Mouse (Mus musculus) C2C12 (cell line): ENCODE data around the gene Oscar. TPM values are rescaled to one million over a fixed set of nuclear protein-coding genes. Genes with fewer than 3 reads are reported as not detected.
"Not testable (repeated sequence)": the region's sequence is repeated elsewhere in the genome, so short reads cannot be mapped to it uniquely, and the experiment has no call there.

Experiments used
- H3K27me3 ChIP-seq: one replicate; pipeline ENCODE4 v1.6.1; 2011; ENCODE audit not compliant: control insufficient read depth, insufficient read depth, insufficient read length
- H3K36me3 ChIP-seq: one replicate; pipeline ENCODE4 v1.6.1; 2011; ENCODE audit not compliant: control insufficient read depth, insufficient read depth
- H3K4me3 ChIP-seq: one replicate; pipeline ENCODE4 v1.5.1; 2011; ENCODE audit warnings: mild to moderate bottlenecking, control low read depth; ENCODE audit not compliant: poor library complexity, insufficient read depth, severe bottlenecking
- H3K79me2 ChIP-seq: one replicate; pipeline ENCODE4 v1.6.1; 2011; ENCODE audit not compliant: control insufficient read depth, insufficient read depth
- H3K79me3 ChIP-seq: one replicate; pipeline ENCODE4 v1.6.1; 2011; ENCODE audit warnings: low read depth, control low read depth
- H3ac ChIP-seq: one replicate; pipeline ENCODE3; 2011; ENCODE audit warnings: low read depth; ENCODE audit not compliant: control insufficient read depth, insufficient read length
- CEBPB ChIP-seq: IDR thresholded peaks from one replicate; pipeline ENCODE4 v1.6.1; 2011; ENCODE audit warnings: low read depth, mild to moderate bottlenecking, control low read depth, moderate library complexity
- CTCF ChIP-seq: IDR thresholded peaks from one replicate; pipeline ENCODE4 v1.5.1; 2011; ENCODE audit not compliant: control insufficient read depth, insufficient read depth, insufficient read length
- FOSL1 ChIP-seq: IDR thresholded peaks from one replicate; pipeline ENCODE4 v1.8.0; 2011; ENCODE audit warnings: mild to moderate bottlenecking, low read length; ENCODE audit not compliant: poor library complexity, insufficient read depth, severe bottlenecking
- MAX ChIP-seq: IDR thresholded peaks from one replicate; pipeline ENCODE4 v1.6.1; 2011; ENCODE audit warnings: mild to moderate bottlenecking, control low read depth
- MYOD1 ChIP-seq: IDR thresholded peaks from one replicate; pipeline ENCODE4 v1.6.1; 2011; ENCODE audit warnings: low read depth; ENCODE audit not compliant: control insufficient read depth, insufficient read length
- MYOG ChIP-seq: IDR thresholded peaks from one replicate; pipeline ENCODE4 v1.6.1; 2011; ENCODE audit not compliant: control insufficient read depth, insufficient read length; ENCODE audit errors: extremely low read depth
- USF1 ChIP-seq: IDR thresholded peaks from one replicate; pipeline ENCODE4 v1.6.1; 2011; ENCODE audit warnings: low read depth, mild to moderate bottlenecking, control low read depth, moderate library complexity
- polyA plus RNA-seq: library from polyadenylated mRNA; unstranded; fragments of >200 nt; fragmentation: generic; extraction: Trizol; gene quantifications from one replicate; pipeline ENCODE4 v1.2.1, GENCODE M21; 2012; ENCODE audit warnings: missing spikeins

The Oscar gene
- polyA plus RNA-seq, 1 experiment, result 0.05 TPM

- Histone ChIP-seq H3K79me2 (no peaks in the 10 kb centered on the region), H3K79me3 (no peaks in the 10 kb centered on the region), H3K36me3 (no peaks in the 10 kb centered on the region), H3K27me3 (no peaks in the 10 kb centered on the region), H3K4me3 (no peak overlapping the region), H3ac (no peak overlapping the region)
- TF ChIP-seq CTCF (no peak), MYOD1 (no peak), MYOG (no peak), FOSL1 (no peak)
Measured at GRCm38 (mm10) chr7:3578952-3579546, 36.9 kb downstream of the Oscar start.

GRCm38 (mm10) chr7:3578196-3578595 lies 37.8 kb downstream of the Oscar start:
- Histone ChIP-seq H3K27me3 (no peaks in the 10 kb centered on the region), H3K79me2 (no peaks in the 10 kb centered on the region), H3K4me3 (no peak overlapping the region), H3ac (no peak overlapping the region), H3K79me3 (no peaks in the 10 kb centered on the region), H3K36me3 (no peaks in the 10 kb centered on the region)
- TF ChIP-seq FOSL1 (no peak), MYOD1 (no peak), MAX (no peak), USF1 (no peak), CEBPB (no peak), MYOG (no peak), CTCF (no peak)

GRCm38 (mm10) chr7:3576354-3577124 lies 39.4 kb downstream of the Oscar start:
- Histone ChIP-seq H3K4me3 (no peak overlapping the region), H3K79me3 (no peaks in the 10 kb centered on the region), H3K79me2 (no peaks in the 10 kb centered on the region), H3K27me3 (no peaks in the 10 kb centered on the region), H3ac (no peak overlapping the region), H3K36me3 (no peaks in the 10 kb centered on the region)
- TF ChIP-seq MAX, result no peak
- no peak for TF ChIP-seq CEBPB
- TF ChIP-seq USF1, result no peak
- no peak for TF ChIP-seq FOSL1
- TF ChIP-seq MYOD1, result no peak
- no peak for TF ChIP-seq CTCF

- no peaks in the 10 kb centered on the region for H3K79me3 ChIP-seq
- H3K79me2 ChIP-seq, result no peaks in the 10 kb centered on the region
- H3K4me3 ChIP-seq, result no peak overlapping the region
- no peak for TF ChIP-seq USF1
- TF ChIP-seq CEBPB, result no peak
- no peak for TF ChIP-seq FOSL1
- no peaks in the 10 kb centered on the region for H3K36me3 ChIP-seq
- H3K27me3 ChIP-seq, result no peaks in the 10 kb centered on the region
- no peak overlapping the region for H3ac ChIP-seq
Measured at GRCm38 (mm10) chr7:3574216-3574615, 41.7 kb downstream of the Oscar start.

GRCm38 (mm10) chr7:3571847-3572246 lies 44.1 kb downstream of the Oscar start:
- no peak overlapping the region for H3K4me3 ChIP-seq
- H3K79me3 ChIP-seq, result no peaks in the 10 kb centered on the region
- no peak overlapping the region for H3ac ChIP-seq
- no peaks in the 10 kb centered on the region for H3K79me2 ChIP-seq
- TF ChIP-seq MAX (no peak), MYOG (no peak), CEBPB (no peak), MYOD1 (no peak), CTCF (no peak)
- H3K27me3 ChIP-seq, result no peaks in the 10 kb centered on the region
- H3K36me3 ChIP-seq, result no peaks in the 10 kb centered on the region

GRCm38 (mm10) chr7:3570580-3570979 lies 45.4 kb downstream of the Oscar start:
- H3K27me3 ChIP-seq, H3K4me3 ChIP-seq, H3K79me3 ChIP-seq, H3K79me2 ChIP-seq, H3ac ChIP-seq, H3K36me3 ChIP-seq: not testable (repeated sequence)

- no peaks in the 10 kb centered on the region for H3K27me3 ChIP-seq
- no peaks in the 10 kb centered on the region for H3K79me3 ChIP-seq
- no peaks in the 10 kb centered on the region for H3K36me3 ChIP-seq
- TF ChIP-seq MAX (no peak), CTCF (no peak), USF1 (no peak), CEBPB (no peak), MYOG (no peak), MYOD1 (no peak), FOSL1 (no peak)
- no peak overlapping the region for H3ac ChIP-seq
- no peak overlapping the region for H3K4me3 ChIP-seq
- no peaks in the 10 kb centered on the region for H3K79me2 ChIP-seq
Measured at GRCm38 (mm10) chr7:3569725-3570124, 46.2 kb downstream of the Oscar start.
